ENCODE assay signal across 18 mouse cellular contexts in the genomic region with DNA sequence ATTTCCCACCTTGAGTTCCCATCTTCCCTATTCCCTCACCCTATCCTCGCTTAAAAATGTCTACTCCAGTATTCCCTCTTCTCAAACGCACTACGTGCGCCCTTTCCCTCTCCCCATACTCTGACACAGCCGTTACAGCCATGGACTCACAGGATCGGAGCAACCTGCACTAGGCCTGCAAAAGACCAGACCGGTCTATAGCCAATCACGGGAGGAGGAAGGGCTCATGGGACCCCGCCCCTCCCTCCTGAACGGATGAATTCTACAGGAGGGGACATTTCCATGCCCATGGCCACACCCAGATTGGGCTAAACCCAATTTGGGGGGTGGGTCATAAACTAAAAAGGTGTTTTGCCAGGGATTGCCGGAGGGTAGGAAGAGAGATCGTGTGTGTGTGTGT.
DNase-seq lines count a peak whose midpoint lies in the region; ATAC-seq lines count a peak whose summit lies in the region.
"Had no signal": no experiment of that assay in that cellular context is flagged by ENCODE, and none has a peak within 500 bp of the region (broad histone marks: within the 10 kb centered on the region; RNA-seq: fewer than 3 reads in every experiment).

No protein-coding gene starts in this region.

- 0 out of 2 replicates have a peak, but pooled peaks have one; percentile 35 for ATAC-seq in heart, embryonic 11.5 days (replicated peaks; ENCODE audit: insufficient number of reproducible peaks, low FRiP score, low TSS enrichment)
- ATAC-seq in midbrain, embryonic 12.5 days (ENCODE audit: low FRiP score, low read depth), result peak; percentile 21; the same call in 1 of the 2 replicates
- no peak for ATAC-seq in midbrain, embryonic 16.5 days

- no peaks in the 10 kb centered on the region for H3K4me1 ChIP-seq in heart, embryonic 11.5 days (ENCODE audit: control insufficient read depth, insufficient read depth, low read length)
- H3K4me1 ChIP-seq in midbrain, embryonic 12.5 days, result peaks cover 6% of the 10 kb centered on the region; the same call in 1 of the 2 replicates
- peaks cover 5% of the 10 kb centered on the region for H3K4me1 ChIP-seq in midbrain, embryonic 16.5 days (ENCODE audit: control insufficient read depth, insufficient read depth, low read length)
- peaks cover 37% of the 10 kb centered on the region for H3K4me1 ChIP-seq in limb, embryonic 10.5 days

- no peaks in the 10 kb centered on the region for H3K9me3 ChIP-seq in heart, embryonic 11.5 days (replicated peaks; ENCODE audit: control insufficient read depth, low read length)
- no peaks in the 10 kb centered on the region for H3K9me3 ChIP-seq in midbrain, embryonic 12.5 days
- H3K9me3 ChIP-seq in midbrain, embryonic 16.5 days (replicated peaks; ENCODE audit: control insufficient read depth, low read length, poor library complexity, severe bottlenecking), result no peaks in the 10 kb centered on the region
- H3K9me3 ChIP-seq in limb, embryonic 10.5 days (replicated peaks), result no peaks in the 10 kb centered on the region
- H3K9me3 ChIP-seq: embryonic facial prominence, embryonic 15.5 days; hindbrain, embryonic 15.5 days had no signal

- WGBS in heart, embryonic 11.5 days (ENCODE audit: insufficient replicate concordance), result 84% methylated on average over 12 of the region's 12 CpGs
- WGBS in midbrain, embryonic 12.5 days, result 85% methylated on average over 12 of the region's 12 CpGs
- WGBS in midbrain, embryonic 16.5 days, result 82% methylated on average over 12 of the region's 12 CpGs
- WGBS in limb, embryonic 10.5 days, result 80% methylated on average over 12 of the region's 12 CpGs

- no peak overlapping the region for H3K4me3 ChIP-seq in heart, embryonic 11.5 days (ENCODE audit: low read depth, low read length)
- H3K4me3 ChIP-seq in midbrain, embryonic 12.5 days, result no peak overlapping the region
- no peak overlapping the region for H3K4me3 ChIP-seq in midbrain, embryonic 16.5 days (ENCODE audit: low read depth, low read length)
- H3K4me3 ChIP-seq in limb, embryonic 10.5 days, result no peak overlapping the region
- H3K4me3 ChIP-seq: embryonic facial prominence, embryonic 15.5 days; hindbrain, embryonic 15.5 days had no signal

- H3K36me3 ChIP-seq in heart, embryonic 11.5 days (ENCODE audit: control insufficient read depth, insufficient read depth, low read length), result no peaks in the 10 kb centered on the region
- H3K36me3 ChIP-seq in midbrain, embryonic 12.5 days, result no peaks in the 10 kb centered on the region
- H3K36me3 ChIP-seq in midbrain, embryonic 16.5 days (ENCODE audit: control insufficient read depth, insufficient read depth, low read length), result no peaks in the 10 kb centered on the region
- no peaks in the 10 kb centered on the region for H3K36me3 ChIP-seq in limb, embryonic 10.5 days
- H3K36me3 ChIP-seq: embryonic facial prominence, embryonic 15.5 days; hindbrain, embryonic 15.5 days had no signal

- no peak overlapping the region for H3K27ac ChIP-seq in heart, embryonic 11.5 days (ENCODE audit: low read depth, low read length)
- H3K27ac ChIP-seq in midbrain, embryonic 12.5 days (replicated peaks), result peak overlapping the region; percentile 44; the same call in 1 of the 2 replicates
- H3K27ac ChIP-seq in midbrain, embryonic 16.5 days (ENCODE audit: low read length), result no peak overlapping the region
- H3K27ac ChIP-seq in limb, embryonic 10.5 days, result peak overlapping the region; percentile 68
- H3K27ac ChIP-seq: embryonic facial prominence, embryonic 15.5 days had no signal

- no peak for DNase-seq in heart, postnatal 36 days
- DNase-seq in limb, embryonic 10.5 days (ENCODE audit: low spot score), result no peak
- DNase-seq in testis, postnatal 10 days (ENCODE audit: low spot score), result peak; percentile 37
- DNase-seq in frontal cortex, postnatal 14 days (ENCODE audit: low spot score in 2 of 2), result no peak
- DNase-seq: cerebellum, postnatal 36 days; heart, adult 18-20 months; kidney, adult 11 months; kidney, postnatal 25 days; lung, adult 2 months; lung, postnatal 36 days; right cerebral cortex, postnatal 4 days; thymus, postnatal 36 days had no signal

- H3K27me3 ChIP-seq in heart, embryonic 11.5 days (ENCODE audit: control insufficient read depth, insufficient read depth, low read length), result no peaks in the 10 kb centered on the region; the same call in 1 of the 2 replicates
- no peaks in the 10 kb centered on the region for H3K27me3 ChIP-seq in midbrain, embryonic 12.5 days
- no peaks in the 10 kb centered on the region for H3K27me3 ChIP-seq in midbrain, embryonic 16.5 days (ENCODE audit: control insufficient read depth, insufficient read depth, low read depth, low read length)
- H3K27me3 ChIP-seq in limb, embryonic 10.5 days (ENCODE audit: low read depth, poor library complexity, severe bottlenecking), result no peaks in the 10 kb centered on the region
- H3K27me3 ChIP-seq: embryonic facial prominence, embryonic 15.5 days; hindbrain, embryonic 15.5 days had no signal

- no peak overlapping the region for H3K9ac ChIP-seq in heart, embryonic 11.5 days (ENCODE audit: low read depth, low read length)
- H3K9ac ChIP-seq in midbrain, embryonic 12.5 days (replicated peaks), result no peak overlapping the region
- H3K9ac ChIP-seq in midbrain, embryonic 16.5 days (ENCODE audit: low read depth, low read length), result no peak overlapping the region
- H3K9ac ChIP-seq: embryonic facial prominence, embryonic 15.5 days; hindbrain, embryonic 15.5 days had no signal

- intact Hi-C loops in heart, postnatal 36 days (cut with DNase I), result no loop called here

- no peak overlapping the region for H3K4me2 ChIP-seq in heart, embryonic 11.5 days
- no peak overlapping the region for H3K4me2 ChIP-seq in midbrain, embryonic 12.5 days (replicated peaks)
- no peak overlapping the region for H3K4me2 ChIP-seq in midbrain, embryonic 16.5 days (ENCODE audit: low read length)
- H3K4me2 ChIP-seq: embryonic facial prominence, embryonic 15.5 days; hindbrain, embryonic 15.5 days; liver, embryonic 11.5 days had no signal

Comparison
In these comparisons a context has a peak if more than half of its experiments do, and no peak if none do; other contexts are left out.
1. H3K27ac ChIP-seq: peak in midbrain, embryonic 12.5 days (single experiment) and limb, embryonic 10.5 days (single experiment); none in heart, embryonic 11.5 days (single experiment) and midbrain, embryonic 16.5 days (single experiment).